Mouse (Mus musculus) megakaryocyte, embryonic 14.5 days (primary cell): Measurements from ENCODE around the gene Gpr157. TPM values are rescaled to one million over a fixed set of nuclear protein-coding genes. Genes with fewer than 3 reads are reported as not detected.

Experiments
- H3K27me3 ChIP-seq: replicated peaks from 2 replicates; pipeline ENCODE3; 2012; ENCODE audit warnings: inconsistent platforms
- H3K36me3 ChIP-seq: replicated peaks from 2 replicates; pipeline ENCODE3; 2012; ENCODE audit warnings: low read length, inconsistent platforms, mixed read lengths
- H3K4me1 ChIP-seq: 2 replicates; pipeline ENCODE4 v1.6.1; 2012; ENCODE audit warnings: inconsistent platforms
- H3K4me3 ChIP-seq: replicated peaks from 2 replicates; pipeline ENCODE3; 2012; ENCODE audit warnings: moderate library complexity, mild to moderate bottlenecking, inconsistent platforms
- H3K9me3 ChIP-seq: 2 replicates; pipeline ENCODE4 v1.6.1; 2012; ENCODE audit warnings: inconsistent platforms
- FLI1 ChIP-seq: IDR thresholded peaks from 2 replicates; pipeline ENCODE4 v1.6.1; 2012; ENCODE audit warnings: low read length, inconsistent platforms, mixed read lengths
- GATA1 ChIP-seq: IDR thresholded peaks from 3 replicates; pipeline ENCODE4 v1.6.1; 2012; ENCODE audit warnings: mixed read lengths, low read length, inconsistent platforms, borderline replicate concordance
- polyA plus RNA-seq: library from polyadenylated mRNA; stranded (reverse); fragments of >175 nt; gene quantifications from 2 replicates; pipeline ENCODE4 v1.2.3, GENCODE M21; 2012; ENCODE audit warnings: low replicate concordance; ENCODE audit not compliant: insufficient read depth

Gene Gpr157
- polyA plus RNA-seq, 1 experiment = 1.1 TPM

GRCm38 (mm10) chr4:150137368-150138083, 50.4 kb downstream of the Gpr157 start:
- peak overlapping the region; percentile 38 for H3K4me3 ChIP-seq
- peaks cover 56% of the 10 kb centered on the region for H3K4me1 ChIP-seq
- no peaks in the 10 kb centered on the region for H3K9me3 ChIP-seq
- no peaks in the 10 kb centered on the region for H3K36me3 ChIP-seq
- H3K27me3 ChIP-seq = peaks cover 47% of the 10 kb centered on the region
- TF ChIP-seq FLI1 (no peak), GATA1 (no peak)

- TF ChIP-seq GATA1 = no peak
- no peak for TF ChIP-seq FLI1
- H3K9me3 ChIP-seq = no peaks in the 10 kb centered on the region
- H3K4me1 ChIP-seq = peaks cover 55% of the 10 kb centered on the region
- peaks cover 48% of the 10 kb centered on the region for H3K27me3 ChIP-seq
- no peaks in the 10 kb centered on the region for H3K36me3 ChIP-seq
- H3K4me3 ChIP-seq = peak overlapping the region; percentile 54
Observed at GRCm38 (mm10) chr4:150138084-150138543, 50.9 kb downstream of the Gpr157 start.

- TF ChIP-seq GATA1 (no peak), FLI1 (no peak)
- Histone ChIP-seq H3K9me3 (no peaks in the 10 kb centered on the region; the same call in 1 of the 2 replicates), H3K36me3 (no peaks in the 10 kb centered on the region), H3K27me3 (peaks cover 55% of the 10 kb centered on the region), H3K4me1 (peaks cover 49% of the 10 kb centered on the region), H3K4me3 (no peak overlapping the region)
Observed at GRCm38 (mm10) chr4:150139090-150139489, 51.9 kb downstream of the Gpr157 start.

GRCm38 (mm10) chr4:150140346-150140745, 53.2 kb downstream of the Gpr157 start:
- Histone ChIP-seq H3K27me3 (peaks cover 65% of the 10 kb centered on the region), H3K9me3 (no peaks in the 10 kb centered on the region; the same call in 1 of the 2 replicates), H3K4me1 (peaks cover 44% of the 10 kb centered on the region), H3K36me3 (no peaks in the 10 kb centered on the region), H3K4me3 (no peak overlapping the region)
- TF ChIP-seq GATA1 = no peak
- no peak for TF ChIP-seq FLI1

- no peak for TF ChIP-seq FLI1
- no peak for TF ChIP-seq GATA1
- peaks cover 12% of the 10 kb centered on the region; the same call in 1 of the 2 replicates for H3K4me1 ChIP-seq
Observed at GRCm38 (mm10) chr4:150144242-150144641, 57.1 kb downstream of the Gpr157 start.

GRCm38 (mm10) chr4:150146286-150146685, 59.1 kb downstream of the Gpr157 start:
- TF ChIP-seq FLI1 = no peak
- no peak for TF ChIP-seq GATA1
- Histone ChIP-seq H3K36me3 (no peaks in the 10 kb centered on the region), H3K4me1 (peaks cover 12% of the 10 kb centered on the region; the same call in 1 of the 2 replicates), H3K9me3 (peaks cover 33% of the 10 kb centered on the region), H3K4me3 (no peak overlapping the region), H3K27me3 (peaks cover 60% of the 10 kb centered on the region)

More at GRCm38 (mm10) chr4:150144242-150144641, 57.1 kb downstream of the Gpr157 start:
- Histone ChIP-seq H3K27me3 (peaks cover 69% of the 10 kb centered on the region), H3K36me3 (no peaks in the 10 kb centered on the region), H3K9me3 (peaks cover 22% of the 10 kb centered on the region), H3K4me3 (no peak overlapping the region)

GRCm38 (mm10) chr4:150151045-150151444, 63.9 kb downstream of the Gpr157 start:
- Histone ChIP-seq H3K36me3 (no peaks in the 10 kb centered on the region), H3K27me3 (peaks cover 42% of the 10 kb centered on the region), H3K4me3 (no peak overlapping the region), H3K4me1 (peaks cover 11% of the 10 kb centered on the region), H3K9me3 (peaks cover 40% of the 10 kb centered on the region)
- TF ChIP-seq GATA1 = no peak
- no peak for TF ChIP-seq FLI1

GRCm38 (mm10) chr4:150152483-150152882, 65.3 kb downstream of the Gpr157 start:
- H3K36me3 ChIP-seq = no peaks in the 10 kb centered on the region
- H3K4me1 ChIP-seq = peaks cover 11% of the 10 kb centered on the region
- peaks cover 41% of the 10 kb centered on the region for H3K27me3 ChIP-seq
- peaks cover 36% of the 10 kb centered on the region for H3K9me3 ChIP-seq
- TF ChIP-seq FLI1 (no peak), GATA1 (no peak)
- H3K4me3 ChIP-seq = no peak overlapping the region

GRCm38 (mm10) chr4:150155301-150155700, 68.1 kb downstream of the Gpr157 start:
- no peaks in the 10 kb centered on the region for H3K36me3 ChIP-seq
- H3K4me1 ChIP-seq = peaks cover 11% of the 10 kb centered on the region
- H3K4me3 ChIP-seq = no peak overlapping the region
- H3K27me3 ChIP-seq = peaks cover 49% of the 10 kb centered on the region
- peaks cover 15% of the 10 kb centered on the region for H3K9me3 ChIP-seq
- TF ChIP-seq GATA1 (no peak), FLI1 (no peak)

Other genes starting within 250 kb of the Gpr157 start
- gene Spsb1, start 132.3 kb upstream of the Gpr157 start, polyA plus RNA-seq = 0.75 TPM in 1 of 2 replicates, not detected in the other
- 4.4 and 6.8 TPM in 2 replicates for gene H6pd, start 78.3 kb upstream of the Gpr157 start, polyA plus RNA-seq
- 0.15 TPM in 1 of 2 replicates, not detected in the other for gene Slc2a5, start 31.9 kb downstream of the Gpr157 start, polyA plus RNA-seq
- gene Slc2a7, start 61.6 kb downstream of the Gpr157 start, polyA plus RNA-seq = not detected in 2 replicates
- not detected in 2 replicates for gene Car6, start 114.0 kb downstream of the Gpr157 start, polyA plus RNA-seq
- gene Eno1, start 149.4 kb downstream of the Gpr157 start, polyA plus RNA-seq = 2,192 and 2,220 TPM in 2 replicates
- 39.0 and 101 TPM in 2 replicates for gene Rere, start 194.3 kb downstream of the Gpr157 start, polyA plus RNA-seq